Mouse (Mus musculus) embryonic fibroblast, embryonic 13.5 days (primary cell): ENCODE data around the gene Nt5m. TPM values are rescaled to one million over a fixed set of nuclear protein-coding genes. Genes with fewer than 3 reads are reported as not detected.

ENCODE experiments used
- H3K27ac ChIP-seq: 2 replicates; pipeline ENCODE4 v1.5.1; 2012; ENCODE audit warnings: low read length, control low read depth, inconsistent platforms; ENCODE audit not compliant: insufficient read depth
- H3K4me1 ChIP-seq: 2 replicates; pipeline ENCODE4 v1.6.1; 2011; ENCODE audit warnings: low read length; ENCODE audit not compliant: control insufficient read depth, insufficient read depth
- H3K4me3 ChIP-seq: 2 replicates; pipeline ENCODE4 v1.5.1; 2011; ENCODE audit warnings: mild to moderate bottlenecking, control low read depth, low read length; ENCODE audit not compliant: insufficient read depth
- CTCF ChIP-seq: IDR thresholded peaks from 2 replicates; pipeline ENCODE4 v1.5.1; 2011; ENCODE audit warnings: mild to moderate bottlenecking, control low read depth, low read length, moderate library complexity, borderline replicate concordance; ENCODE audit not compliant: insufficient read depth
- POLR2A ChIP-seq: IDR thresholded peaks from 2 replicates; pipeline ENCODE4 v1.6.1; 2011; ENCODE audit warnings: low read depth, mild to moderate bottlenecking, control low read depth, low read length, moderate library complexity
- polyA plus RNA-seq: library from polyadenylated mRNA; stranded (reverse); fragments of >200 nt; gene quantifications from 2 replicates; pipeline ENCODE4 v1.2.4, GENCODE M21; 2011; ENCODE audit warnings: low read depth; ENCODE audit not compliant: missing spikeins, insufficient read length

Gene Nt5m
- polyA plus RNA-seq, 1 experiment: 15.3 TPM

- Histone ChIP-seq H3K27ac (no peak overlapping the region), H3K4me3 (no peak overlapping the region), H3K4me1 (no peaks in the 10 kb centered on the region)
- no peak for TF ChIP-seq POLR2A
- no peak for TF ChIP-seq CTCF
Observed at GRCm38 (mm10) chr11:59920331-59920730, 81.1 kb downstream of the Nt5m start.

GRCm38 (mm10) chr11:59921265-59921664, 82.0 kb downstream of the Nt5m start:
- Histone ChIP-seq H3K4me1 (no peaks in the 10 kb centered on the region), H3K27ac (no peak overlapping the region), H3K4me3 (no peak overlapping the region)
- TF ChIP-seq POLR2A (no peak), CTCF (no peak)

- no peak for TF ChIP-seq CTCF
- no peak for TF ChIP-seq POLR2A
- Histone ChIP-seq H3K4me1 (no peaks in the 10 kb centered on the region), H3K4me3 (no peak overlapping the region), H3K27ac (no peak overlapping the region)
Observed at GRCm38 (mm10) chr11:59930031-59930430, 90.8 kb downstream of the Nt5m start.

Other genes with a start within 250 kb of the Nt5m start
- gene Olfr223, start 246.2 kb upstream of the Nt5m start, polyA plus RNA-seq: not detected in 2 replicates
- 233 and 249 TPM in 2 replicates for gene Mprip, start 178.1 kb upstream of the Nt5m start, polyA plus RNA-seq
- gene Pld6, start 51.8 kb upstream of the Nt5m start, polyA plus RNA-seq: 0.74 TPM in 1 of 2 replicates, not detected in the other
- 18.4 and 21.4 TPM in 2 replicates for gene Flcn, start 29.4 kb upstream of the Nt5m start, polyA plus RNA-seq
- 118 and 141 TPM in 2 replicates for gene Cops3, start 391 bp downstream of the Nt5m start, polyA plus RNA-seq
- 15.0 and 18.1 TPM in 2 replicates for gene Med9, start 108.8 kb downstream of the Nt5m start, polyA plus RNA-seq
- not detected in 2 replicates for gene Rasd1, start 125.5 kb downstream of the Nt5m start, polyA plus RNA-seq
- gene Pemt, start 207.0 kb downstream of the Nt5m start, polyA plus RNA-seq: 5.8 and 9.8 TPM in 2 replicates